Mouse (Mus musculus): ENCODE data around the gene Fmn2. TPM values are rescaled to one million over a fixed set of nuclear protein-coding genes. Genes with fewer than 3 reads are reported as not detected.

Fmn2 gene
- polyA plus RNA-seq, 3 experiments from 2014 or later, result not detected

GRCm38 (mm10) chr1:174826562-174826961 is 324.9 kb downstream of the Fmn2 start:
- ATAC-seq, result no peak

- no peak for ATAC-seq
Measured at GRCm38 (mm10) chr1:174836861-174837260, 335.2 kb downstream of the Fmn2 start.

- no peak for ATAC-seq
Measured at GRCm38 (mm10) chr1:174844786-174845185, 343.2 kb downstream of the Fmn2 start.

- no peak for ATAC-seq
Measured at GRCm38 (mm10) chr1:174856188-174856587, 354.6 kb downstream of the Fmn2 start.

GRCm38 (mm10) chr1:174860407-174861118 is 358.9 kb downstream of the Fmn2 start:
- ATAC-seq, result no peak

Other genes starting within 250 kb of the Fmn2 start
- gene Olfr419, start 249.8 kb upstream of the Fmn2 start, polyA plus RNA-seq (2017; shearing (Covaris generic)), result not detected
- not detected for gene Mptx1, start 171.3 kb upstream of the Fmn2 start, polyA plus RNA-seq (2017; shearing (Covaris generic))
- gene Olfr417, start 136.7 kb upstream of the Fmn2 start, polyA plus RNA-seq (2017; shearing (Covaris generic)), result not detected
- gene Olfr248, start 110.8 kb upstream of the Fmn2 start, polyA plus RNA-seq (2017; shearing (Covaris generic)), result not detected
- not detected for gene Olfr414, start 77.8 kb upstream of the Fmn2 start, polyA plus RNA-seq (2017; shearing (Covaris generic))
- not detected for gene Olfr220, start 59.7 kb upstream of the Fmn2 start, polyA plus RNA-seq (2017; shearing (Covaris generic))